Mouse (Mus musculus) embryonic facial prominence, embryonic 14.5 days (tissue): Measurements from ENCODE around the gene Copa. TPM values are rescaled to one million over a fixed set of nuclear protein-coding genes. Genes with fewer than 3 reads are reported as not detected.

Source experiments
- ATAC-seq: fragments of 200-750 bp; cut with Nextera tagmentation; 2 replicates; pipeline ENCODE4 v1.8.0; 2017; ENCODE audit warnings: low read depth, moderate number of reproducible peaks, moderate TSS enrichment
- DNase-seq: peaks from one replicate; pipeline ENCODE4 v3.0.0-alpha.2; 2015; ENCODE audit warnings: low spot score
- H3K27ac ChIP-seq: fragments of 300-500 bp; sonication (generic); replicated peaks from 2 replicates; pipeline ENCODE4 v1.5.1; 2014; ENCODE audit warnings: low read depth, mild to moderate bottlenecking, low read length, moderate library complexity
- H3K27me3 ChIP-seq: fragments of 300-500 bp; sonication (generic); replicated peaks from 2 replicates; pipeline ENCODE4 v1.6.1; 2014; ENCODE audit warnings: low read length; ENCODE audit not compliant: control insufficient read depth, insufficient read depth
- H3K36me3 ChIP-seq: fragments of 300-500 bp; sonication (generic); 2 replicates; pipeline ENCODE4 v1.6.1; 2014; ENCODE audit warnings: low read length, mixed read lengths; ENCODE audit not compliant: control insufficient read depth, insufficient read depth
- H3K4me1 ChIP-seq: fragments of 300-500 bp; sonication (generic); 2 replicates; pipeline ENCODE4 v1.6.1; 2014; ENCODE audit warnings: antibody characterized with exemption, low read length; ENCODE audit not compliant: control insufficient read depth, insufficient read depth
- H3K4me2 ChIP-seq: fragments of 300-500 bp; sonication (generic); 2 replicates; pipeline ENCODE4 v1.6.1; 2014; ENCODE audit warnings: low read depth, mild to moderate bottlenecking, low read length, moderate library complexity, mixed read lengths
- H3K4me3 ChIP-seq: fragments of 300-500 bp; sonication (generic); 2 replicates; pipeline ENCODE4 v1.5.1; 2014; ENCODE audit warnings: low read depth, mild to moderate bottlenecking, low read length
- H3K9ac ChIP-seq: fragments of 300-500 bp; sonication (generic); 2 replicates; pipeline ENCODE4 v1.6.1; 2014; ENCODE audit warnings: low read depth, mild to moderate bottlenecking, low read length, moderate library complexity, mixed read lengths
- H3K9me3 ChIP-seq: fragments of 300-500 bp; sonication (generic); 2 replicates; pipeline ENCODE4 v1.6.1; 2016; ENCODE audit warnings: low read length; ENCODE audit not compliant: control insufficient read depth
- whole genome bisulfite sequencing: fragments of 180-500 bp; shearing (Covaris S2); extraction: QIAGEN DNeasy Blood & Tissue Kit; methylation state at CpG from one replicate; pipeline ENCODE4 v1.1.7; 2014; 5-methylcytosine and 5-hydroxymethylcytosine counted together
- polyA plus RNA-seq: library from polyadenylated mRNA; unstranded; fragments of >200 nt; fragmentation: Nextera tagmentation; extraction: Ambion mirVana; gene quantifications from 2 replicates; pipeline ENCODE4 v1.2.1, GENCODE M21; 2014

Copa gene
- polyA plus RNA-seq, 1 experiment from 2014 or later = 227 TPM

DNA sequence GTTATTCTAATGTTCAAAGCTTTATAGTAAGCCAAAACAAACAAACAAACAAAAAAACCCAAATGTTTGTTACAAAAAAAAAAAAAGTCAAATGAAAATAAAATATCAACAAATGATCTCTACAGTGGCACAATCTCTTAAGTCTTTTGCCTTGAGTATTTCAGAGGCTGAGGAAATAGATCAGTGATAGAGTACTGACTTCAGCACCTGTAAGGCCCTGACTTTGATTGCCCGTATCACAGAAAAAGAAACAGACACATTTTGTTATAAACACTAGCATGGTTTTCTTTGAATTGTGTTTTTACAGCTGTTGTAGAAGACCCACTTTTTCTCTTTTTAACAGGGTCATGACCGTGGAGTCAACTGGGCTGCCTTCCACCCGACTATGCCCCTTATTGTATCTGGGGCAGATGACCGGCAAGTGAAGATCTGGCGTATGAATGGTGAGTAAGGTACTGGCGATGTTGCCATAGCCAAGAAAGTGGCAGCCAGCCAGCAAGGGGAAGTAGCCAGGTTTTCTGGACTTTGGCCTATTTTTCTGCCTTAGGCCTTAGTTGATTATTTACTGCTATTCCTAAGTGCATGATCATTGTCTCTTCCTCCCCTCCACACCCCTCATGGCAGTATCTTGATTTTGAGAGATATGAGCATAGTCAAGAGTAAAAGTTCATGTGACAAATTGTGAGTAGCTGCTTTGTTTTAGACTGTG, 17.1 kb downstream of the Copa start:
- Histone ChIP-seq H3K9me3 (no peaks in the 10 kb centered on the region), H3K4me1 (no peaks in the 10 kb centered on the region), H3K9ac (no peak overlapping the region), H3K36me3 (peaks cover 92% of the 10 kb centered on the region), H3K27ac (no peak overlapping the region), H3K4me3 (no peak overlapping the region), H3K27me3 (no peaks in the 10 kb centered on the region), H3K4me2 (no peak overlapping the region)
- ATAC-seq (no peak), DNase-seq (no peak)
- WGBS = 90% methylated on average over 6 of the region's 6 CpGs

DNA sequence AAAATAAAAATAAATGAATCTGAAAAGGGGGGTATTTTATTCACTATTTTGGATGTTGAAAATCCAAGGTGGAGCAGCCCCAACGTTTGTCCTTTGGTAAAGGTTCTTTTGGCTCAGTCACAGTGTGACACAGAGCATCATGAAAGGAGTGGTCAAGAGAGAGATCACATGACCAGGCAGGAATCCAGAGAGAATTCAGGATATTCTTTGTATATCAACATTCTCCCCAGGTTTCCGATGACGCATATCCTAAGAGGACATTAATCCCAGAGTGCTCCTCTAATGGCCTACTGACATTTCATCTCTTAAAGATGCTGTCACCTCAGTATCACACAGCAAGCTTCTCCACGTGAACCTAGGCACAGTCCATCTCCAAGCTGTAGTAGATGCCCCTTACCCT, 21.3 kb downstream of the Copa start:
- Histone ChIP-seq H3K27me3 (no peaks in the 10 kb centered on the region), H3K4me3 (no peak overlapping the region), H3K4me1 (no peaks in the 10 kb centered on the region), H3K27ac (no peak overlapping the region), H3K36me3 (peaks cover 95% of the 10 kb centered on the region), H3K9me3 (no peaks in the 10 kb centered on the region), H3K4me2 (no peak overlapping the region), H3K9ac (no peak overlapping the region)
- DNase-seq = no peak
- WGBS = 88% methylated on average over 4 of the region's 4 CpGs
- ATAC-seq = no peak

DNA sequence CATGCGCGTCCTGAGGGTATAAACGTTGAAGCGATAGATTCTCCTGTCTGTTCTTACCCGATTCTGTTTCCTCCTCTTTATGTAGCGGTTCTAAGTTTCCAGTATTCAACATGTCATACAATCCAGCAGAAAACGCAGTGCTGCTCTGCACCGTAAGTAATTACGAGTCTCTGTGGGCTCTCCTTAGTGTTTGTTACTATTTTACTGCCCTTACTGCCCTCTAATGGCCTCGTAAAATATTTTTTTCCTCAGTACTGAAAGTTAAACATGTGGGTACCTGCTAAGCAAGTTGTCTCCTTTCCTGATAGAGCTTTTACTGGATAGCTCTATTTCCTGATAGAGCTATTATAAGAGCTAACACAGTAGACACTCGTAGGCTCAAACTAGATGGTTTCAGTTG, 22.8 kb downstream of the Copa start:
- Histone ChIP-seq H3K9me3 (no peaks in the 10 kb centered on the region), H3K36me3 (peaks cover 98% of the 10 kb centered on the region), H3K4me3 (no peak overlapping the region), H3K4me2 (no peak overlapping the region), H3K27me3 (no peaks in the 10 kb centered on the region), H3K4me1 (no peaks in the 10 kb centered on the region), H3K9ac (no peak overlapping the region), H3K27ac (no peak overlapping the region)
- 76% methylated on average over 11 of the region's 11 CpGs for WGBS
- DNase-seq = peak; percentile 15
- ATAC-seq = no peak

DNA sequence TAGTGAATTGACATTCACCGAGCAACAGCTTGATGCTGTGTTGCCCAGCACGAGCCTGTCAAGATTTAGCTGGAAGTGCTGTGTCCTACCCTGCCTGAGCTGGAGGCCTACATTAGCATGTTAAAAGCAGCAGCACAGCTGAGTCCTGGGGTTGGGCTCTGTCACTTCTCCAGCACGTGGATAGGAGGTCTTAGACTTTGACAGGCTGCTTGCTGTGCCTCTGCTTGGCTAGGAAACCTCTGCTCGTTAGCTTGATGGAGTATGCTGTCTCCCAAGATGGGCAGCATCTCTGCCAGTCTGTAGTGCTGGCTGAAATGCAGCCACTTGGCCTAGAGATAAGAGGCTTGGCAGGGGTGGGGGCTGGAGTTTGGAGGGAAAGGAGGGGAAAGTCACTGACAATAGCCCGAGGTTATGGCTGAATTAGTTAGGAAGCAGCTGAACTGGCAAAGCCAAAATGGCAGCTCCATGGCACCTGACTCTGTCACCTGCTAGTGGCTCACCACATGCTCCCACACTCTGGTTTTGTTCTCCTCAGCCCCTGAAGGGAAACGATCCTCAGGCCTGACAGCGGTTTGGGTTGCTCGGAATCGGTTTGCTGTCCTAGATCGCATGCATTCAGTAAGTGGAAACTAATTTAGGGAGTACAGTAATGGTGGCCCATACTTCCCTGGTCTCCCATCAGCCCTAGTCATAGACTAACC, 25.6 kb downstream of the Copa start:
- Histone ChIP-seq H3K9me3 (no peaks in the 10 kb centered on the region), H3K9ac (no peak overlapping the region), H3K36me3 (peaks cover 100% of the 10 kb centered on the region), H3K27me3 (no peaks in the 10 kb centered on the region), H3K4me3 (no peak overlapping the region), H3K4me1 (no peaks in the 10 kb centered on the region), H3K27ac (no peak overlapping the region), H3K4me2 (no peak overlapping the region)
- WGBS = 76% methylated on average over 10 of the region's 10 CpGs
- ATAC-seq (no peak; the same call in 1 of the 2 replicates), DNase-seq (no peak)

DNA sequence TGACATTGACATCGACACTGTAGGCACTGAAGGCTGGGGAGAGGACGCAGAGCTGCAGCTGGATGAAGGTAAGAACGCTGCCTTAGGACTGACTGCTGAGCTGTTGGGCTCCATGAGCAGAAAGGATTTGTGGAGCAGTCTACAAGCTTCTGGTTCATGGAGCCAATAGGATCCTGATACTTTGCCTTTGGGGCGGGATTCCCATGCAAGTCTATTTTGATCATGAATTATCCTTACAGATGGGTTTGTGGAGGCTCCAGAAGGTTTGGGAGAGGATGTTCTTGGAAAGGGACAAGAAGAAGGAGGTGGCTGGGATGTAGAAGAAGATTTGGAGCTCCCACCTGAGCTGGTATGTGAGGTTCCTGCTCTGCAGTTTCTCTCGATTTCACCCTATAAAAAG, 34.6 kb downstream of the Copa start:
- ATAC-seq (no peak), DNase-seq (no peak)
- Histone ChIP-seq H3K4me1 (no peaks in the 10 kb centered on the region), H3K9me3 (no peaks in the 10 kb centered on the region), H3K27me3 (no peaks in the 10 kb centered on the region), H3K4me3 (no peak overlapping the region), H3K9ac (no peak overlapping the region), H3K4me2 (no peak overlapping the region), H3K27ac (no peak overlapping the region), H3K36me3 (peaks cover 100% of the 10 kb centered on the region)
- 97% methylated on average over 5 of the region's 5 CpGs for WGBS

DNA sequence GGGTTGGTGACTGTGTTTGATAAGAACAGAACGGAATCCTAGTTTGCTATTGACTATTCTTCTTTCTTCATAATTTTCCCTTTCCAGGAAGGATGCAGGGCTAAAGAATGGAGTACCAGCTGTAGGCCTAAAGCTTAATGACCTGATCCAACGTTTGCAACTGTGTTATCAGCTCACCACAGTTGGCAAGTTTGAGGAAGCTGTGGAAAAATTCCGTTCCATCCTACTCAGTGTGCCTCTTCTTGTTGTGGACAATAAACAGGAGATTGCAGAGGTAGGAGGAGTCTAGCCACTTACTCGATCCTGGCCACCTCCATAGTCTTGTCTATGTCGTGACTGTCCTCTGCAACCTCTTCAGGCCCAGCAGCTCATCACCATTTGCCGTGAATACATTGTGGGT, 36.8 kb downstream of the Copa start:
- no peaks in the 10 kb centered on the region for H3K9me3 ChIP-seq
- ATAC-seq = no peak

DNA sequence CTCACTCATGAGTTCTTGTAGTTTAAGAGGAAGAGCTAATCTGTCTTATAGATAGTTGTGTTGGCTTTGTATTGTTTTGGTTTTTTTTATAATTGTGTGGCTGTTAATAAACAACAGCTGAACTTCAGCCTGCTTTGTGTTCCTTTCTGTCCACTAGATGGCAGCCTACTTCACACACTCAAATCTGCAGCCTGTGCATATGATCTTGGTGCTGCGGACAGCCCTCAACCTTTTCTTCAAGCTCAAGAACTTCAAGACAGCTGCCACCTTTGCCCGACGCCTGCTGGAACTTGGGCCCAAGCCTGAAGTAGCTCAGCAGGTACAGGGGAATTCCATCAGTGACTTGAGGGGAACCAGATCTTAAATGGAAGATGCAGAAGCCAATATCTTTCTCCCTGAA, 37.4 kb downstream of the Copa start:
- WGBS = 52% methylated on average over 3 of the region's 3 CpGs
- H3K4me1 ChIP-seq = no peaks in the 10 kb centered on the region
- no peaks in the 10 kb centered on the region for H3K27me3 ChIP-seq
- H3K4me3 ChIP-seq = no peak overlapping the region
- H3K27ac ChIP-seq = no peak overlapping the region
- H3K9me3 ChIP-seq = no peaks in the 10 kb centered on the region
- peaks cover 91% of the 10 kb centered on the region for H3K36me3 ChIP-seq
- 0 out of 2 replicates have a peak, but pooled peaks have one; percentile 51 for ATAC-seq
- DNase-seq = peak; percentile 87
- no peak overlapping the region for H3K9ac ChIP-seq
- no peak overlapping the region for H3K4me2 ChIP-seq

More for the DNA sequence above, 36.8 kb downstream of the Copa start:
- no peaks in the 10 kb centered on the region for H3K27me3 ChIP-seq
- no peak overlapping the region for H3K27ac ChIP-seq
- no peak for DNase-seq
- H3K36me3 ChIP-seq = peaks cover 97% of the 10 kb centered on the region
- 84% methylated on average over 6 of the region's 6 CpGs for WGBS
- no peak overlapping the region for H3K9ac ChIP-seq
- H3K4me1 ChIP-seq = no peaks in the 10 kb centered on the region
- H3K4me2 ChIP-seq = no peak overlapping the region
- no peak overlapping the region for H3K4me3 ChIP-seq

DNA sequence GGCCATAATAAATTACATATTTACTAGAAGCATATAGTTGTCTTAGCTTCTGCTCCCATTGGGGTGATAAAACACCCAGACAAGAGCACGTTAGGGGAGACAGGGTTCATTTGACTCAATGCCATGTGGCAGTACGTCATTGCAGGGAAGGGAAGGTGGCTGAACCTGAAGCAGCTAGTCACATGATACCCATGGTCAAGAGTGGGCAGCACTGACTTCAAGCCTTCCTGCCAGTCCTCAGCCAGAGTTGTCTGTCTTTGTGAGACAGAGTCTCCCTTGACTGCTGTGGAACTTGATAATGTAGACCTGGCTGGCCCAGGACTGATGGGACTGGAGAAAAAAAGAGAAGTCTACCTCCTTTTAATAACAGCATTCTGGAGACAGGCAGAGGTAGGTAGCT, 40.3 kb downstream of the Copa start:
- DNase-seq = no peak
- ATAC-seq = no peak
- no peak overlapping the region for H3K4me3 ChIP-seq
- peaks cover 4% of the 10 kb centered on the region for H3K4me1 ChIP-seq
- H3K9ac ChIP-seq = no peak overlapping the region
- WGBS = 89% methylated on average over 2 of the region's 2 CpGs
- H3K27me3 ChIP-seq = no peaks in the 10 kb centered on the region
- no peak overlapping the region for H3K27ac ChIP-seq
- no peaks in the 10 kb centered on the region for H3K9me3 ChIP-seq
- no peak overlapping the region for H3K4me2 ChIP-seq
- H3K36me3 ChIP-seq = peaks cover 61% of the 10 kb centered on the region

DNA sequence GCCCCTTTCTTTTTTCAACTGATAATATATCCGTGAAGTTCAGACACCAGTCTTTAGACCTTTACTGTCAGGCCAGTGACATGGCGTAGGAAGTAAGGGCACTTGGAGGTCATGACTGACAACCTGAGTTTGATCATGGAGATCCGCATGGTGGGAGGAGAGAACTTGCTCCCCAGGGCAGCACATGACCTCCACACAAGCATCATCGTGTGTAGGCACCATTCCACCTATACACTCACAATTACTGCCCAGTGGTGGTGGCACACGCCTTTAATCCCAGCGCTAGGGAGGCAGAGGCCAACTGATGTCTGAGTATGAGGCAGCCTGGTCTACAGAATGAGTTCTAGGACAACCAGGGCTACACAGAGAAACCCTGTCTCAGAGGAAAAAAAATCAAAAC, 42.2 kb downstream of the Copa start:
- WGBS = 77% methylated on average over 6 of the region's 6 CpGs

More for the DNA sequence above, 42.2 kb downstream of the Copa start:
- H3K27ac ChIP-seq = no peak overlapping the region
- no peak overlapping the region for H3K9ac ChIP-seq
- DNase-seq (no peak), ATAC-seq (no peak)
- peaks cover 5% of the 10 kb centered on the region for H3K4me1 ChIP-seq
- no peak overlapping the region for H3K4me2 ChIP-seq
- H3K4me3 ChIP-seq = no peak overlapping the region
- H3K36me3 ChIP-seq = peaks cover 54% of the 10 kb centered on the region
- no peaks in the 10 kb centered on the region for H3K27me3 ChIP-seq
- H3K9me3 ChIP-seq = no peaks in the 10 kb centered on the region
